Mouse (Mus musculus): ENCODE results near the gene Edc4. TPM values are rescaled to one million over a fixed set of nuclear protein-coding genes. Genes with fewer than 3 reads are reported as not detected.

Gene Edc4
- polyA plus RNA-seq, 1 experiment = 71.3 TPM

- H3K27ac ChIP-seq (ENCODE audit: insufficient read depth, low read length) = no peak within 1 kb of the TSS
- no peak within 1 kb of the TSS; the same call in 1 of the 2 replicates for H3K4me3 ChIP-seq (ENCODE audit: insufficient read depth, low read length)
- TF ChIP-seq CTCF (IDR thresholded peaks at IDR 0.05; ENCODE audit: extremely low read depth, insufficient read depth, low read length) = no peak
- no peak for TF ChIP-seq POLR2A (IDR thresholded peaks at IDR 0.05; ENCODE audit: extremely low read depth, insufficient read depth, low read length)
- peaks cover 4% of the 10 kb centered on the region; the same call in 1 of the 2 replicates for H3K4me1 ChIP-seq (ENCODE audit: control insufficient read depth, insufficient read depth, low read length)
Observed at GRCm38 (mm10) chr8:105853178-105853577, 27.5 kb upstream of the Edc4 start, which contains the start of gene Cenpt. Gene Cenpt (minus strand): TSS chr8:105853278.

DNA sequence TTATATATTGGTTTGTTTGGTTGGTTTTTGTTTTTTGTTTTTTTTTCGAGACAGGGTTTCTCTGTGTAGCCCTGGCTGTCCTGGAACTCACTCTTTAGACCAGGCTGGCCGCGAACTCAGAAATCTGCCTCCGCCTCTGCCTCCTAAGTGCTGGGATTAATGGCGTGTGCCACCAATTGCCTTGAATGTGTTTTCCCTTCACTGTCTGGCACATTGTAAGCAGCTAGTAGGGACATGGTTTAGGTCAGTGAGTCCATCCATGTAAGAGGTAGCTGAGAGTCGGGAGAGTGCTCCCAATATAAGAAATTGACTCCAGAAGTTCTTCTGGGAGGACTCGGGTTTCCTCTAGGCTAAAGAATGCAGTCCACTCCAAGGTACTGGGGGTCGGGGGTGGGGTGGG is 26.4 kb upstream of the Edc4 start:
- H3K4me3 ChIP-seq (ENCODE audit: insufficient read depth, low read length) = peak overlapping the region; percentile 62; the same call in 1 of the 2 replicates
- H3K4me1 ChIP-seq (ENCODE audit: control insufficient read depth, insufficient read depth, low read length) = peaks cover 4% of the 10 kb centered on the region; the same call in 1 of the 2 replicates
- TF ChIP-seq POLR2A (IDR thresholded peaks at IDR 0.05; ENCODE audit: extremely low read depth, insufficient read depth, low read length) = no peak
- no peak overlapping the region for H3K27ac ChIP-seq (ENCODE audit: insufficient read depth, low read length)

DNA sequence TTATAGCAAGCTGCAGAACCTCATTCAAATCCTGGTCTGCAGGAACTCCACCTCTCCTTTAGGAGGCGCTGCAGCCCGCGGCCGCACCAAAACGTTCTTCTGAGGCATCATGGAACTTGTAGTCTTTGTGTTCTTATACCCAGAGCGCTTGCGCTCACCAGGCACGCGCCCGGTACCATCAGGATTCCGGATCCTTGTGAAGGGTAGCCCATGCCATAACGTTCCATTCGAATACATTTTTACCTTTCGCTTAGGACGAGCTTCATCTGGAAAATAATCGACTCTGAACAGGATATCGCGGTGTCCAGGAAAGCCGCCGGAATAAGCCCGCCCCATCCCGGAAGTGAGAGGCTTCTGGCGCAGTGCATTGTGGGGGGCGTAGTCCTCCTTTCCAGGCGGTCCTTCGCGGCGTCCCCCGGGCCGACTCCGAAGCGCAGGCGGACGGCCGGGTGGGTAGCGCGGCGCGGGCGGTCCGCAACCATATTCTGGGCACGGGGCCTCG is 25.9 kb upstream of the Edc4 start, which contains the start of gene Thap11:
Thap11 (plus strand) TSS at position 418 of the 502 bp plus-strand sequence.
- H3K27ac ChIP-seq (ENCODE audit: insufficient read depth, low read length) = peak within 1 kb of the TSS; percentile 82
- peak within 1 kb of the TSS; percentile 62 for H3K4me3 ChIP-seq (ENCODE audit: insufficient read depth, low read length)
- H3K4me1 ChIP-seq (ENCODE audit: control insufficient read depth, insufficient read depth, low read length) = peaks cover 4% of the 10 kb centered on the region; the same call in 1 of the 2 replicates
- TF ChIP-seq POLR2A (IDR thresholded peaks at IDR 0.05; ENCODE audit: extremely low read depth, insufficient read depth, low read length) (no peak), CTCF (IDR thresholded peaks at IDR 0.05; ENCODE audit: extremely low read depth, insufficient read depth, low read length) (peak; percentile 81)

- peaks cover 4% of the 10 kb centered on the region; the same call in 1 of the 2 replicates for H3K4me1 ChIP-seq (ENCODE audit: control insufficient read depth, insufficient read depth, low read length)
- H3K4me3 ChIP-seq (ENCODE audit: insufficient read depth, low read length) = peak overlapping the region; percentile 62
- no peak for TF ChIP-seq POLR2A (IDR thresholded peaks at IDR 0.05; ENCODE audit: extremely low read depth, insufficient read depth, low read length)
- no peak for TF ChIP-seq CTCF (IDR thresholded peaks at IDR 0.05; ENCODE audit: extremely low read depth, insufficient read depth, low read length)
- peak overlapping the region; percentile 82 for H3K27ac ChIP-seq (ENCODE audit: insufficient read depth, low read length)
Observed at GRCm38 (mm10) chr8:105855248-105856167, 25.2 kb upstream of the Edc4 start.

GRCm38 (mm10) chr8:105856168-105856835 is 24.4 kb upstream of the Edc4 start:
- TF ChIP-seq CTCF (IDR thresholded peaks at IDR 0.05; ENCODE audit: extremely low read depth, insufficient read depth, low read length) = no peak
- TF ChIP-seq POLR2A (IDR thresholded peaks at IDR 0.05; ENCODE audit: extremely low read depth, insufficient read depth, low read length) = no peak
- Histone ChIP-seq H3K27ac (ENCODE audit: insufficient read depth, low read length) (no peak overlapping the region), H3K4me3 (ENCODE audit: insufficient read depth, low read length) (peak overlapping the region; percentile 62), H3K4me1 (ENCODE audit: control insufficient read depth, insufficient read depth, low read length) (peaks cover 4% of the 10 kb centered on the region; the same call in 1 of the 2 replicates)

GRCm38 (mm10) chr8:105858495-105858894 is 22.2 kb upstream of the Edc4 start:
- no peak for TF ChIP-seq CTCF (IDR thresholded peaks at IDR 0.05; ENCODE audit: extremely low read depth, insufficient read depth, low read length)
- no peak for TF ChIP-seq POLR2A (IDR thresholded peaks at IDR 0.05; ENCODE audit: extremely low read depth, insufficient read depth, low read length)
- Histone ChIP-seq H3K27ac (ENCODE audit: insufficient read depth, low read length) (no peak overlapping the region), H3K4me3 (ENCODE audit: insufficient read depth, low read length) (no peak overlapping the region), H3K4me1 (ENCODE audit: control insufficient read depth, insufficient read depth, low read length) (peaks cover 7% of the 10 kb centered on the region; the same call in 1 of the 2 replicates)

DNA sequence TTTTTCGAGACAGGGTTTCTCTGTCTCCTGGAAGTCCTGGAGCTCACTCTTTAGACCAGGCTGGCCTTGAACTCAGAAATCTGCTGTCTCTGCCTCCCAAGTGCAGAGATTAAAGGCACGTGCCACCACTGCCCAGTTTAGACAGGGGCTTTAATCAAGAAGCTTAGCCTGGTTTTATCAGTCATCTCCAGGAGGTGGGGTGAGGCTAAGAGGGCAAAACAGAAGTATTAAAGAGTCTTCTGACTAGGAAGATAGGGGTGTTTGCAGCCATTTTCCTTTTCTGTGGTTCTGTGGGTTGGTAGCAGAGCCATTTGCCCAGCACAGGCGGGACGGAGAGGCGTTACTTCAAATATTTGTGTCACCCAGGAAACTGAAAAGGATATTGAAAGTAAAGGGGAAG is 21.4 kb upstream of the Edc4 start:
- no peak for TF ChIP-seq POLR2A (IDR thresholded peaks at IDR 0.05; ENCODE audit: extremely low read depth, insufficient read depth, low read length)
- no peak for TF ChIP-seq CTCF (IDR thresholded peaks at IDR 0.05; ENCODE audit: extremely low read depth, insufficient read depth, low read length)
- Histone ChIP-seq H3K4me1 (ENCODE audit: control insufficient read depth, insufficient read depth, low read length) (peaks cover 6% of the 10 kb centered on the region; the same call in 1 of the 2 replicates), H3K27ac (ENCODE audit: insufficient read depth, low read length) (no peak overlapping the region), H3K4me3 (ENCODE audit: insufficient read depth, low read length) (no peak overlapping the region)

- peaks cover 6% of the 10 kb centered on the region; the same call in 1 of the 2 replicates for H3K4me1 ChIP-seq (ENCODE audit: control insufficient read depth, insufficient read depth, low read length)
- TF ChIP-seq POLR2A (IDR thresholded peaks at IDR 0.05; ENCODE audit: extremely low read depth, insufficient read depth, low read length) (peak; percentile 55; the same call in 1 of the 2 replicates), CTCF (IDR thresholded peaks at IDR 0.05; ENCODE audit: extremely low read depth, insufficient read depth, low read length) (no peak)
- peak within 1 kb of the TSS; percentile 38; the same call in 1 of the 2 replicates for H3K27ac ChIP-seq (ENCODE audit: insufficient read depth, low read length)
- H3K4me3 ChIP-seq (ENCODE audit: insufficient read depth, low read length) = peak within 1 kb of the TSS; percentile 77
Observed at GRCm38 (mm10) chr8:105860143-105860981, 20.3 kb upstream of the Edc4 start, which contains the start of gene Nutf2. Gene Nutf2 (plus strand): TSS chr8:105860580.
